Mouse (Mus musculus) myocyte (in vitro differentiated cells): Measurements from ENCODE around the gene 1110002E22Rik. TPM values are rescaled to one million over a fixed set of nuclear protein-coding genes. Genes with fewer than 3 reads are reported as not detected.

ENCODE experiments used
- H3K27me3 ChIP-seq: one replicate; pipeline ENCODE4 v1.6.1; 2011; ENCODE audit not compliant: control insufficient read depth, insufficient read depth, insufficient read length
- H3K36me3 ChIP-seq: one replicate; pipeline ENCODE4 v1.6.1; 2011; ENCODE audit not compliant: control insufficient read depth, insufficient read depth
- H3K4me2 ChIP-seq: one replicate; pipeline ENCODE4 v1.6.1; 2011; ENCODE audit warnings: low read depth, control low read depth
- H3K4me3 ChIP-seq: one replicate; pipeline ENCODE4 v1.5.1; 2011; ENCODE audit warnings: mild to moderate bottlenecking, control low read depth, moderate library complexity
- H3K79me2 ChIP-seq: one replicate; pipeline ENCODE4 v1.6.1; 2011; ENCODE audit not compliant: control insufficient read depth, insufficient read depth
- H3ac ChIP-seq: one replicate; pipeline ENCODE4 v1.6.1; 2011; ENCODE audit not compliant: control insufficient read depth, insufficient read length
- CEBPB ChIP-seq: IDR thresholded peaks from 2 replicates; pipeline ENCODE4 v1.6.1; 2011; ENCODE audit warnings: mild to moderate bottlenecking, moderate library complexity; ENCODE audit not compliant: poor library complexity, insufficient read depth, severe bottlenecking
- E2F4 ChIP-seq: IDR thresholded peaks from one replicate; pipeline ENCODE4 v1.6.1; 2011; ENCODE audit warnings: mild to moderate bottlenecking, control low read depth, moderate library complexity; ENCODE audit not compliant: insufficient read depth
- MAX ChIP-seq: IDR thresholded peaks from one replicate; pipeline ENCODE4 v1.6.1; 2011; ENCODE audit warnings: low read depth, mild to moderate bottlenecking, control low read depth
- MYOD1 ChIP-seq, 3 experiments: IDR thresholded peaks; one replicate each; pipeline ENCODE4 v1.6.1; 2011; ENCODE audit warnings: control low read depth in 2 of 3, low read depth in 2 of 3, mild to moderate bottlenecking in 2 of 3, moderate library complexity in 1 of 3; ENCODE audit not compliant: insufficient read length in 2 of 3, control insufficient read depth in 1 of 3
- MYOG ChIP-seq, 3 experiments: IDR thresholded peaks; one replicate each; pipeline ENCODE4 v1.6.1; 2011; ENCODE audit warnings: control low read depth in 2 of 3, low read depth in 2 of 3, mild to moderate bottlenecking in 2 of 3; ENCODE audit not compliant: insufficient read length in 2 of 3, control insufficient read depth in 1 of 3, insufficient read depth in 1 of 3
- POLR2A ChIP-seq: IDR thresholded peaks from one replicate; pipeline ENCODE4 v1.6.1; 2011; ENCODE audit warnings: low read depth, mild to moderate bottlenecking, control low read depth, moderate library complexity; ENCODE audit not compliant: insufficient read length
- POLR2AphosphoS2 ChIP-seq: IDR thresholded peaks from one replicate; pipeline ENCODE4 v1.6.1; 2011; ENCODE audit warnings: low read depth, control low read depth; ENCODE audit not compliant: insufficient read length
- REST ChIP-seq: IDR thresholded peaks from one replicate; pipeline ENCODE4 v1.6.1; 2011; ENCODE audit warnings: mild to moderate bottlenecking, control low read depth, moderate library complexity; ENCODE audit not compliant: insufficient read depth, insufficient read length
- SRF ChIP-seq: IDR thresholded peaks from one replicate; pipeline ENCODE4 v1.6.1; 2011; ENCODE audit warnings: low read depth; ENCODE audit not compliant: control insufficient read depth, insufficient read length
- TCF12 ChIP-seq: IDR thresholded peaks from one replicate; pipeline ENCODE4 v1.6.1; 2011; ENCODE audit warnings: mild to moderate bottlenecking, control low read depth; ENCODE audit not compliant: poor library complexity, insufficient read depth, severe bottlenecking
- TCF3 ChIP-seq: IDR thresholded peaks from one replicate; pipeline ENCODE4 v1.6.1; 2011; ENCODE audit warnings: low read depth, control low read depth; ENCODE audit not compliant: insufficient read length
- USF1 ChIP-seq: IDR thresholded peaks from one replicate; pipeline ENCODE4 v1.6.1; 2011; ENCODE audit warnings: low read depth, mild to moderate bottlenecking, control low read depth, moderate library complexity
- polyA plus RNA-seq: library from polyadenylated mRNA; unstranded; fragments of >200 nt; fragmentation: generic; extraction: Trizol; gene quantifications from one replicate; pipeline ENCODE4 v1.2.1, GENCODE M21; 2012; ENCODE audit warnings: missing spikeins

1110002E22Rik gene
- polyA plus RNA-seq, 1 experiment: 22.3 TPM

DNA sequence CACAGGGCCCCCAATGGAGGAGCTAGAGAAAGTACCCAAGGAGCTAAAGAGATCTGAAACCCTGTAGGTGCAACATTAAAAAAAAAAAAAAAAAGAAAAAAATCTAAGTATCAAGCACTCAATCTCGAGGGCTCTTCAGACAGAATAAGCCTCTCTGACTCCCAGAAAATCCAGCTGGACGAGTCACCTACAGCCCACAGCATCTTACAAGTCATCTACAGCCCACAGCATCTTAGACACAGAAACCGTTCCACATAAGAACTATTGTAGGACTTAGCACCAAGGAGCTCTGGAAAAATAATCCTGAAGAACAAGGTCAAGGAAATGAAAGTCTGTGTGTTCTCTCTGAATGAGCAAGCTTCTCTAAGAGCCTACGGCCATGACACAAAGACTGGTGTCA, 37.1 kb downstream of the 1110002E22Rik start:
- H3ac ChIP-seq: no peak overlapping the region
- no peak overlapping the region for H3K4me3 ChIP-seq
- no peak overlapping the region for H3K4me2 ChIP-seq
- no peaks in the 10 kb centered on the region for H3K27me3 ChIP-seq
- no peaks in the 10 kb centered on the region for H3K36me3 ChIP-seq
- no peaks in the 10 kb centered on the region for H3K79me2 ChIP-seq
- no peak for TF ChIP-seq TCF3
- no peak for TF ChIP-seq REST
- TF ChIP-seq SRF: no peak
- no peak for TF ChIP-seq MYOD1 (IDR thresholded peaks at IDR 0.05; ENCODE audit: control insufficient read depth in 1 of 3, insufficient read length in 2 of 3, low read depth in 2 of 3)
- TF ChIP-seq MAX: no peak
- no peak for TF ChIP-seq MYOG (IDR thresholded peaks at IDR 0.05; ENCODE audit: control insufficient read depth in 1 of 3, insufficient read depth in 1 of 3, insufficient read length in 2 of 3, low read depth in 2 of 3)
- no peak for TF ChIP-seq E2F4
- no peak for TF ChIP-seq CEBPB
- no peak for TF ChIP-seq USF1
- TF ChIP-seq TCF12: no peak
- no peak for TF ChIP-seq POLR2AphosphoS2
- TF ChIP-seq POLR2A: no peak

DNA sequence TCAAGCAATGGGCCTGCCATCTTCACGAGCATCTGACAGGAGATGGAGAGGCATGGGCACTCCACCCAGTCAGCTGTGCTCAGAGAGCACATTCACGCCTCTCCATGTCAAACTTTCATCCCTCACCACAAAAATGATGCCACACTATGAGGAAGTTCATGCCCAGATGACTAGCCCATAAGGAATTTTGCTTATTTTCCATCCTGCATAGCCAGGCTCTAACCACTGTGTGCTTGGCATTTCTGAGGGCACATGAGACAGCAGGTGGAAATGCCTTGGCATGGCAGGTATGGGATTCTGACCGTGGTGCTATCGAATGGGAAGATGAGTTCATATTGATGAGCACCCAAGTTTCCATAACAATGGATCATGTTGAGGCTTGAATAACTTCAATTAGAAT, 38.8 kb downstream of the 1110002E22Rik start:
- Histone ChIP-seq H3K4me3 (no peak overlapping the region), H3K27me3 (no peaks in the 10 kb centered on the region), H3ac (no peak overlapping the region), H3K79me2 (no peaks in the 10 kb centered on the region), H3K36me3 (no peaks in the 10 kb centered on the region), H3K4me2 (no peak overlapping the region)
- TF ChIP-seq MYOD1 (IDR thresholded peaks at IDR 0.05; ENCODE audit: control insufficient read depth in 1 of 3, insufficient read length in 2 of 3, low read depth in 2 of 3) (peak; percentile 19 to 88 (median 81)), MAX (peak; percentile 13), POLR2A (no peak), TCF12 (peak; percentile 94), SRF (no peak), MYOG (IDR thresholded peaks at IDR 0.05; ENCODE audit: control insufficient read depth in 1 of 3, insufficient read depth in 1 of 3, insufficient read length in 2 of 3, low read depth in 2 of 3) (peak; percentile 22 to 91 (median 77)), REST (no peak), E2F4 (no peak), CEBPB (0 out of 2 replicates have a peak, but pooled peaks have one; percentile 36), USF1 (no peak), POLR2AphosphoS2 (no peak), TCF3 (peak; percentile 72)

DNA sequence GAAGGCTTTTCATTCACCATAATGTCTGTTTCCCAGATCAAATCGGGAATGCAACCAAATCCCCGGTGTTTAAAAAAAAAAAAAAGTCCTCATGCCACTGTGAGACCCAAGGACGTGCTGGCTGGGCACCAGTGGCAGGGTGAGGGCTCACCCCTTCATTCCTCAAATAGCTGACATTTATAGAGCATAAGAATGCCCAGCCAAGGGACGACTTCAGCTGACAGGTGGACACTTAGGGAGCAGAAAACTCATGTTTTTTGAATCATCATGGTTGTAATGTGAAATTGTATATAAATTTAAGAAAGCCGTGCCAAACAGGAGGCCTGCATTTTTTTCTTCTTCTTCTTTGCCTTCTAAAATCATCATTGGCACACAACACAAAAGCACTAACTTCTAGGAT, 40.2 kb downstream of the 1110002E22Rik start:
- H3K36me3 ChIP-seq: no peaks in the 10 kb centered on the region
- H3K4me2 ChIP-seq: peak overlapping the region; percentile 10
- no peaks in the 10 kb centered on the region for H3K79me2 ChIP-seq
- H3K4me3 ChIP-seq: no peak overlapping the region
- H3K27me3 ChIP-seq: no peaks in the 10 kb centered on the region
- no peak for TF ChIP-seq MAX
- TF ChIP-seq TCF12: peak; percentile 8
- no peak for TF ChIP-seq USF1
- peak in 2 of 3 experiments; percentile 36 to 77 for TF ChIP-seq MYOG (IDR thresholded peaks at IDR 0.05; ENCODE audit: control insufficient read depth in 1 of 3, insufficient read depth in 1 of 3, insufficient read length in 2 of 3, low read depth in 2 of 3)
- no peak for TF ChIP-seq POLR2A
- TF ChIP-seq MYOD1 (IDR thresholded peaks at IDR 0.05; ENCODE audit: control insufficient read depth in 1 of 3, insufficient read length in 2 of 3, low read depth in 2 of 3): peak; percentile 5 to 71 (median 51)
- TF ChIP-seq CEBPB: no peak
- no peak for TF ChIP-seq SRF
- no peak for TF ChIP-seq POLR2AphosphoS2
- TF ChIP-seq E2F4: no peak
- no peak for TF ChIP-seq TCF3
- no peak for TF ChIP-seq REST
- H3ac ChIP-seq: no peak overlapping the region

DNA sequence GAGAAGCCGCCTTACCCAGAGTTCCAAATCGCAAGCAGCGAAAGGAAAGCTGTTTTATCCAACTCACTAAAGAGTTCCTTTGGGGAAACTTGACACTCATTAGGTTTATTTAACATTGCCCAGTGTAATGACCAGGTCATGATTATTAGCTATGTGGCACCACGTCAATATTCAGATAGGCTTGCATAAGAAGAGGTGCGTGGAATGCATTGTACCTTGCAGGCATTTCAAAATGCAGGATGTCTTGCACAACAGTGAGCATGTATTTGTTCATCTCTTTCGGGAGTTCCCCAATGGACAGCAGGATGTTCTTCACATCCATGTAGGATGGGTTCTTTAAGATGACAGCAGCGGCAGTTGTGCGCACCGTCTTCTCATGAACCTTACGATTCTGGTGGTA, 42.0 kb downstream of the 1110002E22Rik start:
- H3K4me3 ChIP-seq: no peak overlapping the region
- no peaks in the 10 kb centered on the region for H3K36me3 ChIP-seq
- H3ac ChIP-seq: no peak overlapping the region
- TF ChIP-seq TCF12: no peak
- TF ChIP-seq MYOD1 (IDR thresholded peaks at IDR 0.05; ENCODE audit: control insufficient read depth in 1 of 3, insufficient read length in 2 of 3, low read depth in 2 of 3): no peak
- TF ChIP-seq TCF3: no peak
- no peak for TF ChIP-seq MAX
- no peak for TF ChIP-seq E2F4
- TF ChIP-seq USF1: no peak
- TF ChIP-seq SRF: no peak
- no peak for TF ChIP-seq REST
- no peak for TF ChIP-seq CEBPB
- no peak for TF ChIP-seq POLR2AphosphoS2
- TF ChIP-seq MYOG (IDR thresholded peaks at IDR 0.05; ENCODE audit: control insufficient read depth in 1 of 3, insufficient read depth in 1 of 3, insufficient read length in 2 of 3, low read depth in 2 of 3): no peak
- no peak for TF ChIP-seq POLR2A
- H3K79me2 ChIP-seq: no peaks in the 10 kb centered on the region
- H3K4me2 ChIP-seq: no peak overlapping the region
- no peaks in the 10 kb centered on the region for H3K27me3 ChIP-seq
